Mouse (Mus musculus): ENCODE results near the gene Lcn2. TPM values are rescaled to one million over a fixed set of nuclear protein-coding genes. Genes with fewer than 3 reads are reported as not detected.
A peak's percentile ranks its signal among the peaks of the same experiment; 100 is the strongest.

Gene Lcn2
- polyA plus RNA-seq, 1 experiment from 2014 or later, result 0.22 TPM

GRCm38 (mm10) chr2:32340836-32341633 lies 47.0 kb downstream of the Lcn2 start:
- H3K36me3 ChIP-seq, result peaks cover 63% of the 10 kb centered on the region
- no peaks in the 10 kb centered on the region for H3K9me3 ChIP-seq
- no peak for ATAC-seq (ENCODE audit: insufficient number of reproducible peaks, insufficient read depth, low FRiP score, low TSS enrichment, low read depth)
- H3K4me1 ChIP-seq, result peaks cover 27% of the 10 kb centered on the region
- H3K27me3 ChIP-seq, result no peaks in the 10 kb centered on the region
- H3K4me3 ChIP-seq, result no peak overlapping the region
- H3K9ac ChIP-seq, result no peak overlapping the region
- 76% methylated on average over 13 of the region's 13 CpGs for WGBS
- peak overlapping the region; percentile 39; the same call in 1 of the 2 replicates for H3K27ac ChIP-seq
- no peak overlapping the region for H3K4me2 ChIP-seq

GRCm38 (mm10) chr2:32339912-32340642 lies 48.0 kb downstream of the Lcn2 start:
- Histone ChIP-seq H3K36me3 (peaks cover 72% of the 10 kb centered on the region), H3K9ac (no peak overlapping the region), H3K27ac (no peak overlapping the region), H3K4me3 (no peak overlapping the region), H3K9me3 (no peaks in the 10 kb centered on the region), H3K4me1 (peaks cover 27% of the 10 kb centered on the region), H3K4me2 (no peak overlapping the region), H3K27me3 (no peaks in the 10 kb centered on the region)
- 48% methylated on average over 26 of the region's 26 CpGs for WGBS
- no peak for ATAC-seq (ENCODE audit: insufficient number of reproducible peaks, insufficient read depth, low FRiP score, low TSS enrichment, low read depth)

GRCm38 (mm10) chr2:32335888-32336287 lies 52.2 kb downstream of the Lcn2 start:
- 54% methylated on average over 15 of the region's 15 CpGs for WGBS
- peaks cover 87% of the 10 kb centered on the region for H3K36me3 ChIP-seq
- no peak for ATAC-seq (ENCODE audit: insufficient number of reproducible peaks, insufficient read depth, low FRiP score, low TSS enrichment, low read depth)

More at GRCm38 (mm10) chr2:32335888-32336287, 52.2 kb downstream of the Lcn2 start:
- Histone ChIP-seq H3K9me3 (no peaks in the 10 kb centered on the region), H3K9ac (no peak overlapping the region), H3K27me3 (no peaks in the 10 kb centered on the region), H3K4me3 (no peak overlapping the region), H3K4me1 (peaks cover 4% of the 10 kb centered on the region; the same call in 1 of the 2 replicates), H3K4me2 (no peak overlapping the region), H3K27ac (no peak overlapping the region)

Other genes with a start within 250 kb of the Lcn2 start
- gene Prrc2b, start 237.2 kb downstream of the Lcn2 start, polyA plus RNA-seq (2015; fragmentation: Nextera tagmentation; extraction: Ambion mirVana), result 44.8 and 57.7 TPM in 2 replicates
- 25.1 and 31.3 TPM in 2 replicates for gene Pomt1, start 151.7 kb downstream of the Lcn2 start, polyA plus RNA-seq (2015; fragmentation: Nextera tagmentation; extraction: Ambion mirVana)
- gene Uck1, start 128.1 kb downstream of the Lcn2 start, polyA plus RNA-seq (2015; fragmentation: Nextera tagmentation; extraction: Ambion mirVana), result 68.9 and 69.4 TPM in 2 replicates
- gene Golga2, start 100.9 kb downstream of the Lcn2 start, polyA plus RNA-seq (2015; fragmentation: Nextera tagmentation; extraction: Ambion mirVana), result 25.6 and 31.2 TPM in 2 replicates
- 497 and 538 TPM in 2 replicates for gene Swi5, start 100.2 kb downstream of the Lcn2 start, polyA plus RNA-seq (2015; fragmentation: Nextera tagmentation; extraction: Ambion mirVana)
- 48.6 and 54.2 TPM in 2 replicates for gene Ciz1, start 35.9 kb downstream of the Lcn2 start, polyA plus RNA-seq (2015; fragmentation: Nextera tagmentation; extraction: Ambion mirVana)
- 31.9 and 32.4 TPM in 2 replicates for gene Dnm1, start 34.9 kb downstream of the Lcn2 start, polyA plus RNA-seq (2015; fragmentation: Nextera tagmentation; extraction: Ambion mirVana)
- gene 1110008P14Rik, start 6.3 kb downstream of the Lcn2 start, polyA plus RNA-seq (2015; fragmentation: Nextera tagmentation; extraction: Ambion mirVana), result 44.1 and 47.8 TPM in 2 replicates
- 30.0 and 30.4 TPM in 2 replicates for gene Ptges2, start 7.6 kb upstream of the Lcn2 start, polyA plus RNA-seq (2015; fragmentation: Nextera tagmentation; extraction: Ambion mirVana)
- gene Naif1, start 62.2 kb upstream of the Lcn2 start, polyA plus RNA-seq (2015; fragmentation: Nextera tagmentation; extraction: Ambion mirVana), result 6.3 and 6.5 TPM in 2 replicates
- gene Slc25a25, start 63.2 kb upstream of the Lcn2 start, polyA plus RNA-seq (2015; fragmentation: Nextera tagmentation; extraction: Ambion mirVana), result 23.5 and 24.6 TPM in 2 replicates
- gene Fam102a, start 147.1 kb upstream of the Lcn2 start, polyA plus RNA-seq (2015; fragmentation: Nextera tagmentation; extraction: Ambion mirVana), result 12.3 and 15.5 TPM in 2 replicates
- 112 and 116 TPM in 2 replicates for gene Dpm2, start 182.6 kb upstream of the Lcn2 start, polyA plus RNA-seq (2015; fragmentation: Nextera tagmentation; extraction: Ambion mirVana)
- 0.92 and 1.1 TPM in 2 replicates for gene Pip5kl1, start 186.5 kb upstream of the Lcn2 start, polyA plus RNA-seq (2015; fragmentation: Nextera tagmentation; extraction: Ambion mirVana)
- gene 9430097D07Rik, start 187.4 kb upstream of the Lcn2 start, polyA plus RNA-seq (2015; fragmentation: Nextera tagmentation; extraction: Ambion mirVana), result 0.18 TPM in 1 of 2 replicates, not detected in the other
- 33.1 and 34.7 TPM in 2 replicates for gene St6galnac4, start 198.8 kb upstream of the Lcn2 start, polyA plus RNA-seq (2015; fragmentation: Nextera tagmentation; extraction: Ambion mirVana)
- gene St6galnac6, start 211.5 kb upstream of the Lcn2 start, polyA plus RNA-seq (2015; fragmentation: Nextera tagmentation; extraction: Ambion mirVana), result 29.9 and 35.1 TPM in 2 replicates
- 20.7 and 27.3 TPM in 2 replicates for gene Ak1, start 233.5 kb upstream of the Lcn2 start, polyA plus RNA-seq (2015; fragmentation: Nextera tagmentation; extraction: Ambion mirVana)

All from embryonic facial prominence, embryonic 13.5 days (tissue).